Mouse (Mus musculus) thymus, postnatal 25 days (tissue): Measurements from ENCODE around the gene Pgm3.

Source experiments
- DNase-seq: peaks from one replicate; pipeline ENCODE4 v3.0.0; 2022

Gene Pgm3

GRCm38 (mm10) chr9:86569314-86569910 lies 2.2 kb downstream of the Pgm3 start:
- no peak for DNase-seq

DNA sequence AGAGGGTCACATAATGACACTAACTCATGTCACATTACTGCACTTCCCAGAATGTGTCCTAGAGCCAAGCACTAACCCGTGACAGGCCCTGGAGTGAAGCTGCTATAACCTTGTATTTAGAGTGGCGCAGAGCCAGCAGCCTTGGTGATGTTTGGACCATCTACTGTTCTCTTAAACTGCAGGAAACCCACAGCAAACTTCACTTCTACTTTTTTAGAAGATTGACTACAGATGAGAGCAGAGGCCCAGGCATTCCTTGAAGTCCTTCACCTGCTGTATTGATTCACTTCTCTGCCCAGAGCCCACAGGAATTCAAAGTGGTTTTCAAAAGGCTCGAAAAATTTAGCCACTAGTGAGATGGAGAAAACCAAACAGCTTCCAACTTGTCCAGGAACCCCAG lies 11.1 kb downstream of the Pgm3 start:
- no peak for DNase-seq

GRCm38 (mm10) chr9:86554641-86555040 lies 17.0 kb downstream of the Pgm3 start:
- no peak for DNase-seq

- no peak for DNase-seq
These were observed 17.8 kb downstream of the Pgm3 start for GRCm38 (mm10) chr9:86553886-86554285.

DNA sequence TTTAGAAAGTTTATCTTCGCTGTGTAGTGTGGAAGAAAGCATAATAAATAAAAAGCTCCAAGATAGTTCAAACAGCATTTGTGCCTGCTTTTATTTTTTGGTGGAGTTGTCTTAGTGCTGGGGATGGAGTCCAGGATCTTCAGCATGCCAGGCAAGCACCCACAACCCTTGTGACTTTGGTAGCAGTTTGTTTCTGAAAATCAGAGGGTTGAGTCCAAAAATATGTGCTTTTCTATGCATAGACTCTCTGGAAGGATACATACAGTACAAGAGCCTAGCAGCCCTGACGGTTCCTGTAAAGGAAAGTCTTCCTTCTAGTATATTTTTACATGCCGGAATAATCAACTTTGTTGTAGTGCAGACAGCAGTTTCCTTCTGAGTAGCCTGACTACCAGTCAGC lies 20.9 kb downstream of the Pgm3 start:
- no peak for DNase-seq

DNA sequence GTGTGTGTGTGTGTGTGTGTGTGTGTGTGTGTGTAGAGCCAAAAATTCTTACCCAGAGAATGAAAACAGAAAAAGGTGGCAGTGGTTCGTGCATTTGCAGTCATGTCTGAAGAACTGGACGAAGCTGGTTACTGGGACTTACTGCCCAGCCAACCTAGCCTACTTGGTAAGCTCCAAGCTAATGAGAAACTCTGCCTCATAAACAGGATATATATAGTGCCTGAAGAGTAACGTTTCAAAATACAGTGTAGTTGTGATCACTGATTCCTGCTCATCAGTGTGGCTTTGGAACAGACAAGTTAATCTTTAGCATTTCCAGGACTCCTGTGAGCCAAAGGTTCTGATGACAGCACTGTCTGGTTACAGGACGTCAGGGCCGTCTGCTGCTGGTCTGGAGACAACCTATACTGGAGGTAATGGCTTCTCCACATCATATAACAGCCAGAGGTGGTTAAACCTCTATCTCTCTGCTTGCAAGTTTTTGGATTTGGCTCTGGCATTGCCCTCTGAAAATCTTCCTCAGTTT lies 21.9 kb downstream of the Pgm3 start:
- no peak for DNase-seq

DNA sequence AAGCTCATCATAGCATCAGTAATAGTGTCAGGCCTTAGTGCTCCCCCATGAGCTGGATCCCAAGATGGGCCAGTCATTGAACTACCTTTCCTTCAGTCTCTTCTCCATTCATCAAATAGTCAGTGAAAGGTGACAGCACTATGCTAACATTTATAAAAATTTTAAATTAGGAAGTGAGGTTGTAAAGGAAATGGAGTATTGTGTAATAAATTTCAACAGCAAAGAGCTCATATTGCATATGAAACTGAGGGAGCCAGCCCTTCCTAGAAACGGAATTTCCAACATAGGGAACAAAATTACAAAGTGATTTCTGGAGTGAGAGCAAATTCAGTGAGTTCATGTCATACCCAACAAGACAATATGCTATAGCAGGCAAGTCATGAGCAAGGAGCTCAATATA lies 27.1 kb downstream of the Pgm3 start:
- DNase-seq = no peak

DNA sequence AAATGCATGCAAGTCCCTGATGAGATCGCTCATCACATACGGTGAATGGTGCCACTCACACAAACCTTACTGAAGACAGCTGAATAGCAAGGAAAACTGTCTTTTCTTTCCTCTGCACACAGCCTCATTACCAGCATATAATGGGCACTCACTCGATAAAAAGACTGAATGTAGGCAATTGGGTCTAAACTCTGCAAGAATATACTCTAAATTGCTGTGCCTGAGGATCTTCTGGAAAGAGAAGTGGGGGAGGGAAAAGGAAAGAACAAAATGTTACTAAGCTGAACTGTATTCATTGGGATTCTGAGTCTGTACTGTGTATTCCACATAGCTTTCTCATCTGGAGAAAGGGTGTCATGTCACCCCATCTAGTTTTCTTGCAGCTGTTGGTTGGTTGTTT lies 28.2 kb downstream of the Pgm3 start:
- no peak for DNase-seq

GRCm38 (mm10) chr9:86534071-86534470 lies 37.6 kb downstream of the Pgm3 start:
- DNase-seq = no peak

DNA sequence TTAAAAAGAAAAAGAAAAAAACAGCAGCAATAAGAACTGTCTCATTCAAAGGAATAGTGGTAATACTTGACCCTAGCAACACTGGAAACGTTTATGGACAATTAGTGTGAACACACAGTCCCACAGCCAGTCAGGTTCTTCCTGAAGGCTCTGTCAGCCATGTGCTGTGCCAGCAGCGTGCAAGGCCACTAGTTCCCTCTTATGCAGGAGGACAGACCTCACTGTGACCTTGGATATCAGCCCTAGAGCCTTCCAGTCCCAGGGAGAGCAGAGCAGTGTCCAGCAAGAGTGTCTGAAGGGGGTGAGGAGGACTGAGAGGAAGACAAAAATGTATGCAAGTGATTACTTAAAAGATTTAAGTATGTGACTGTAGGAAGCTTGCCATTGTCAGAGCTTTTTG lies 46.0 kb downstream of the Pgm3 start:
- no peak for DNase-seq

GRCm38 (mm10) chr9:86522335-86522734 lies 49.3 kb downstream of the Pgm3 start:
- no peak for DNase-seq

GRCm38 (mm10) chr9:86514798-86515197 lies 56.8 kb downstream of the Pgm3 start:
- no peak for DNase-seq

DNA sequence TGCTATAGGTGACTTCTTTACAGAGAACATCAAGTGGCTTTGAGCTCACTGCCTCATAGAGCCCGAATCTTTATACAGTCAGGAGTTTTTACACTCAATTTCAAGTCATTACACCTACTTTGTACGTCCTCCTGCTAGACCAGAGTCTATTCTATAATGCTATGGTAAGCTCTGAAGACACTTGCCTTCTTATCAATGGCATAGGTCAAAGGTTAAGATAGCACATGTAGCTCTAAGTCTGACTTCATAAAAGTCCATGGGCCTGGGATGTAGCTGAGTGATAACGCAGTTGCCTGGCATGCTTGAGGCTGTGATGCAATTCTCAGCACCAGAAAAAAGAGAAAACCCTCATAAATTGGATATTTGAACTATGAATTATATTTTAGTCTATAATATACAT lies 57.3 kb downstream of the Pgm3 start:
- no peak for DNase-seq

GRCm38 (mm10) chr9:86513733-86514132 lies 57.9 kb downstream of the Pgm3 start:
- DNase-seq = no peak

- no peak for DNase-seq
These were observed 64.2 kb downstream of the Pgm3 start for GRCm38 (mm10) chr9:86507437-86507836.
